Mouse (Mus musculus) small intestine, adult 2 months (tissue): ENCODE measurements around the gene Atp6ap1l. TPM values are rescaled to one million over a fixed set of nuclear protein-coding genes. Genes with fewer than 3 reads are reported as not detected.
"Not testable (repeated sequence)": the region's sequence is repeated elsewhere in the genome, so short reads cannot be mapped to it uniquely, and the experiment has no call there.

Experiments
- H3K27ac ChIP-seq: fragments of 200-500 bp; 2 replicates; pipeline ENCODE4 v1.5.1; 2012; ENCODE audit warnings: low read depth, low read length, control low read depth, inconsistent platforms; ENCODE audit not compliant: insufficient read depth
- H3K27me3 ChIP-seq: fragments of 200-500 bp; 2 replicates; pipeline ENCODE4 v1.6.1; 2012; ENCODE audit warnings: mild to moderate bottlenecking, moderate library complexity, low read length, inconsistent platforms; ENCODE audit not compliant: control insufficient read depth, insufficient read depth
- H3K36me3 ChIP-seq: fragments of 200-500 bp; 2 replicates; pipeline ENCODE4 v1.6.1; 2012; ENCODE audit warnings: mild to moderate bottlenecking, low read length, control low read depth, inconsistent platforms; ENCODE audit not compliant: control insufficient read depth, insufficient read depth
- H3K4me1 ChIP-seq: fragments of 200-500 bp; 2 replicates; pipeline ENCODE4 v1.6.1; 2012; ENCODE audit warnings: low read length, inconsistent platforms, mixed read lengths; ENCODE audit not compliant: control insufficient read depth, insufficient read depth, insufficient read length
- H3K4me3 ChIP-seq: fragments of 200-500 bp; 2 replicates; pipeline ENCODE4 v1.5.1; 2012; ENCODE audit warnings: low read depth, mild to moderate bottlenecking, control low read depth, inconsistent platforms, low read length, moderate library complexity
- CTCF ChIP-seq: fragments of 200-500 bp; IDR thresholded peaks from 2 replicates; pipeline ENCODE4 v1.5.1; 2012; ENCODE audit warnings: low read depth, mild to moderate bottlenecking, control low read depth, inconsistent platforms, low read length, moderate library complexity, mixed read lengths; ENCODE audit not compliant: insufficient replicate concordance, insufficient read length; ENCODE audit errors: extremely low read depth
- POLR2A ChIP-seq: fragments of 200-500 bp; IDR thresholded peaks from 2 replicates; pipeline ENCODE4 v1.6.1; 2012; ENCODE audit warnings: low read depth, mild to moderate bottlenecking, control low read depth, inconsistent platforms, low read length, moderate library complexity
- WGBS: fragments of 180-500 bp; shearing (Covaris S2); methylation state at CpG from one replicate; pipeline ENCODE4 v1.1.7; 2018; 5-methylcytosine and 5-hydroxymethylcytosine counted together
- polyA plus RNA-seq: library from polyadenylated mRNA; depleted of rRNA; stranded (reverse); fragments of >200 nt; gene quantifications from 2 replicates; pipeline ENCODE4 v1.2.3, GENCODE M21; 2012; rRNA removed

Atp6ap1l gene
- polyA plus RNA-seq: not detected in 2 replicates

DNA sequence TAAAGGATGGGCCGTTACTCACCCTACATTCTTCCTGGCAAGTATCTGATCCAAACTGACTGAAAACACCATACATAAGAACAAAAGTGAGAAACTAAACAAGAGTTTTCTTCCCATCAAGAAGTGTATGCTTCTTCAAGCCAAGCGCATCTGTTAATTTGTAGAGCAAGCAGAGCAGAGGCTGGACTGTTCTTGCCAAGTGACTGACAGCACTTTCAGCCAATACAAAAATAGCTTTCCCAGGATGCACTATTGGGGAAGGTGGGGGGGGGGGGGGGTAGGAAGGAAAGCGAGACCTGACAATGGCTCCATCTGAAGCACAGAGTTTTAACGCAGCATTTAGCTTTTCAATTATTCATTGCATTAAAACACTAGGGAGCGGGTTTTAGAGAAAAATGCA, at the start of gene Atp6ap1l:
Gene Atp6ap1l, minus strand, starts transcription at position 180 of the 400 bp plus-strand sequence.
- 93% methylated on average over 5 of the region's 5 CpGs for WGBS
- TF ChIP-seq CTCF (no peak), POLR2A (no peak)
- H3K27me3 ChIP-seq: no peaks in the 10 kb centered on the region
- no peaks in the 10 kb centered on the region for H3K4me1 ChIP-seq
- H3K36me3 ChIP-seq: no peaks in the 10 kb centered on the region
- H3K4me3 ChIP-seq: no peak within 1 kb of the TSS
- no peak within 1 kb of the TSS for H3K27ac ChIP-seq

DNA sequence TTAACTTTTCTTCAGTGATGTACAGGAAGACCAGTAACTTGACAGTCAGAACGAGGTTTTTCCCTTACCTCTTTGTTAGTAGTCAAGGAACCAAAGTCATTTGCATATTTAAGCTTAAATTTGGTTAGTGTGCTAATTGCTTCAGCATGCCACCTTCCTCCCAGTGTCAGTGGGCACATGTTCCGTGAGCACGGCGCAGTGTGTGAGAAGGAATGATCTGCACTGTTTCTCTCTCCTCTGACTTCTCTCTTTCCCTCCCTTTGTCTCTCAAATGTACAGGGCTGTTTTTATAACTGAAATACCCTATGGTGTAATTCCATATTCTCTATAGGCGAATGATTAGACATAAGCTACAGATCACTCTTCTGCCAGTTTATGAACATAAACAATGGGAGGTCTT, 34.4 kb upstream of the Atp6ap1l start:
- H3K27me3 ChIP-seq: no peaks in the 10 kb centered on the region
- no peaks in the 10 kb centered on the region for H3K4me1 ChIP-seq
- TF ChIP-seq CTCF: no peak
- no peak for TF ChIP-seq POLR2A
- no peaks in the 10 kb centered on the region for H3K36me3 ChIP-seq
- 87% methylated on average over 5 of the region's 5 CpGs for WGBS
- H3K27ac ChIP-seq: no peak overlapping the region
- H3K4me3 ChIP-seq: no peak overlapping the region

GRCm38 (mm10) chr13:90939192-90939591, 34.0 kb upstream of the Atp6ap1l start:
- Histone ChIP-seq H3K36me3 (no peaks in the 10 kb centered on the region), H3K27ac (no peak overlapping the region), H3K4me3 (no peak overlapping the region), H3K4me1 (no peaks in the 10 kb centered on the region), H3K27me3 (no peaks in the 10 kb centered on the region)
- WGBS: 38% methylated on average over 6 of the region's 6 CpGs
- TF ChIP-seq POLR2A (no peak), CTCF (no peak)

- Histone ChIP-seq H3K4me3 (no peak overlapping the region), H3K36me3 (no peaks in the 10 kb centered on the region), H3K27me3 (no peaks in the 10 kb centered on the region), H3K4me1 (no peaks in the 10 kb centered on the region), H3K27ac (no peak overlapping the region)
- no peak for TF ChIP-seq CTCF
- TF ChIP-seq POLR2A: no peak
- 84% methylated on average over 7 of the region's 7 CpGs for WGBS
These were observed 30.7 kb upstream of the Atp6ap1l start for GRCm38 (mm10) chr13:90935852-90936251.

- Histone ChIP-seq H3K36me3 (no peaks in the 10 kb centered on the region), H3K27me3 (no peaks in the 10 kb centered on the region), H3K4me3 (no peak overlapping the region), H3K27ac (no peak overlapping the region), H3K4me1 (no peaks in the 10 kb centered on the region)
- 80% methylated on average over 3 of the region's 3 CpGs for WGBS
- TF ChIP-seq POLR2A: no peak
- no peak for TF ChIP-seq CTCF
These were observed 28.1 kb upstream of the Atp6ap1l start for GRCm38 (mm10) chr13:90933256-90933655.

DNA sequence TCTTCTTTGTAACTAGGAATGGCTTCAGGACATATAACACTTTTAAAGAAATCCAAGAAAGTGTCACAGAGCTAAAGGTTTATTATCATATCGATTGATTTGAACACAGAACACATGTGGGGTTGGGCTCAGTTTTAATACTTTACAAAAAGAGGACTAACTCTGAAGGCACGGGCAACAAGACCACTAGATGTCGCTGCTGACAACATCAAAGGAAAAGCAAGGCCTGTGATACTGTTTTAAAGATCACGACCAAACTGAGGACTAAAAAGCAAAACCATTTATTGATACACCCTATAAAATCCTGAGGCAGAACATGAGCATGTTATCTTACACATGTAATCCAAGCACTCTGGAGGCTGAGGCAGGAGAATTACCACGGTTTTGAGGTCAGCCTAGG, 24.7 kb upstream of the Atp6ap1l start:
- no peak overlapping the region for H3K27ac ChIP-seq
- peaks cover 11% of the 10 kb centered on the region for H3K36me3 ChIP-seq
- 15% methylated on average over 5 of the region's 5 CpGs for WGBS
- H3K4me1 ChIP-seq: no peaks in the 10 kb centered on the region
- H3K27me3 ChIP-seq: no peaks in the 10 kb centered on the region
- TF ChIP-seq CTCF: no peak
- TF ChIP-seq POLR2A: no peak
- H3K4me3 ChIP-seq: no peak overlapping the region

GRCm38 (mm10) chr13:90928266-90928665, 23.1 kb upstream of the Atp6ap1l start:
- not testable (repeated sequence) for H3K4me1 ChIP-seq, H3K4me3 ChIP-seq, H3K27ac ChIP-seq, H3K27me3 ChIP-seq
- 79% methylated on average over 10 of the region's 10 CpGs for WGBS
- H3K36me3 ChIP-seq: peaks cover 13% of the 10 kb centered on the region

DNA sequence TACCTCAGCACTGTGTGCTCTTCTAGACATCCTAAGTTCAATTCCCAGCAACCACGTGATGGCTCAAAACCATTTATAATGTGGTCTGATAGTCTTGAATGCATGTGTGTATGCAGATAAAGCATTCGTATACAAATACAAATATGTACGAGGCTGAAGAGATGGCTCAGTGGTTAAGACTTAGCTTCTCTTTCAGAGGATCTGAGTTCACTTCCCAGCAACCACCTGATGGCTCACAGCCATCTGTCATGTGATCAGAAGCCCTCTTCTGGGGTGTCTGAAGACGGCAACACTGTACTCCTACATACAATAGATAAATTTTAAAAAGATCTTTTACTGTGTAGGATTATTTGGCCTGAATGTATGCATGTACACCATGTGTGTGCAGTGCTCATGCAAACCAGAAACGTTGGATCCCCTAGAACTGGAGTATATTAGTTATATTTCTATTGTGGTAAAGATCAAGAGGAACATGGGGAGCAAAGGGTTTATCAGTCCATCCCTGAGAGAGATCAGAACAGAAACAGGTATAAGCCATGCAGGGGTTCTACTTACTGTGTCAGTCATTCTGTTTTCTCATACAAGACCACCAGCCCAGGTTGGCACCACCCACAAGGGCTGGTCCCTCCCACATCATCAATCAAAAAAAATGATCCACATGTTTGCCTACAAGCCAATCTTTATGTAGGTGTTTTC, 21.9 kb upstream of the Atp6ap1l start:
- H3K36me3 ChIP-seq: peaks cover 13% of the 10 kb centered on the region
- H3K27ac ChIP-seq: no peak overlapping the region
- TF ChIP-seq POLR2A (no peak), CTCF (no peak)
- H3K27me3 ChIP-seq: no peaks in the 10 kb centered on the region
- no peak overlapping the region for H3K4me3 ChIP-seq
- no peaks in the 10 kb centered on the region for H3K4me1 ChIP-seq
- 60% methylated on average over 5 of the region's 5 CpGs for WGBS
